Mouse (Mus musculus): ENCODE results near the gene Stat2.
A peak's percentile ranks its signal among the peaks of the same experiment; 100 is the strongest.
"Not testable (repeated sequence)": the region's sequence is repeated elsewhere in the genome, so short reads cannot be mapped to it uniquely, and the experiment has no call there.

Stat2 gene

GRCm38 (mm10) chr10:128298243-128298642, 27.9 kb downstream of the Stat2 start:
- DNase-seq (ENCODE audit: low spot score) = no peak

- DNase-seq (ENCODE audit: low spot score) = no peak
These were observed 28.4 kb downstream of the Stat2 start, which contains the start of gene Il23a for GRCm38 (mm10) chr10:128298702-128299171. TSS of gene Il23a (minus strand) at chr10:128298752.

- DNase-seq (ENCODE audit: low spot score) = no peak
These were observed 32.0 kb downstream of the Stat2 start for GRCm38 (mm10) chr10:128302357-128302756.

- DNase-seq (ENCODE audit: low spot score) = no peak
These were observed 32.4 kb downstream of the Stat2 start for GRCm38 (mm10) chr10:128302785-128303125.

- DNase-seq (ENCODE audit: low spot score) = peak; percentile 100
These were observed 33.0 kb downstream of the Stat2 start, which contains the start of gene Pan2 for GRCm38 (mm10) chr10:128303126-128304021. TSS of gene Pan2 (plus strand) at chr10:128303335.

- DNase-seq (ENCODE audit: low spot score) = no peak
These were observed 39.3 kb downstream of the Stat2 start for GRCm38 (mm10) chr10:128309654-128310053.

GRCm38 (mm10) chr10:128310177-128310576, 39.8 kb downstream of the Stat2 start:
- no peak for DNase-seq (ENCODE audit: low spot score)

- DNase-seq (ENCODE audit: low spot score) = no peak
These were observed 40.5 kb downstream of the Stat2 start for GRCm38 (mm10) chr10:128310902-128311301.

GRCm38 (mm10) chr10:128315578-128315977, 45.2 kb downstream of the Stat2 start:
- DNase-seq (ENCODE audit: low spot score) = no peak

- no peak for DNase-seq (ENCODE audit: low spot score)
These were observed 51.3 kb downstream of the Stat2 start for GRCm38 (mm10) chr10:128321641-128322040.

GRCm38 (mm10) chr10:128322141-128323108, 52.1 kb downstream of the Stat2 start, which contains the start of gene Cnpy2:
TSS of gene Cnpy2 (plus strand) at chr10:128322459.
- DNase-seq (ENCODE audit: low spot score) = peak; percentile 75

GRCm38 (mm10) chr10:128323516-128323915, 53.2 kb downstream of the Stat2 start:
- DNase-seq (ENCODE audit: low spot score) = no peak

GRCm38 (mm10) chr10:128326825-128327224, 56.5 kb downstream of the Stat2 start:
- DNase-seq (ENCODE audit: low spot score) = no peak

- no peak for DNase-seq (ENCODE audit: low spot score)
These were observed 57.3 kb downstream of the Stat2 start for GRCm38 (mm10) chr10:128327610-128328009.

- DNase-seq (ENCODE audit: low spot score) = not testable (repeated sequence)
These were observed 62.2 kb downstream of the Stat2 start for GRCm38 (mm10) chr10:128332358-128333249.

- DNase-seq (ENCODE audit: low spot score) = peak; percentile 94
These were observed 65.2 kb downstream of the Stat2 start for GRCm38 (mm10) chr10:128335582-128335981.

- no peak for DNase-seq (ENCODE audit: low spot score)
These were observed 65.8 kb downstream of the Stat2 start for GRCm38 (mm10) chr10:128336195-128336594.

- peak; percentile 75 for DNase-seq (ENCODE audit: low spot score)
These were observed 66.2 kb downstream of the Stat2 start for GRCm38 (mm10) chr10:128336597-128336996.

GRCm38 (mm10) chr10:128337306-128338181, 67.2 kb downstream of the Stat2 start, which contains the start of gene Cs:
TSS of gene Cs (plus strand) at chr10:128337734.
- peak; percentile 96 for DNase-seq (ENCODE audit: low spot score)

- peak; percentile 59 for DNase-seq (ENCODE audit: low spot score)
These were observed 68.1 kb downstream of the Stat2 start for GRCm38 (mm10) chr10:128338415-128338814.

Measured in c-Kit-positive CD71-positive TER-119-positive erythroid progenitor cells, embryonic 14.5 days (primary cell).